Mouse (Mus musculus): ENCODE data around the gene Bod1l.

Gene Bod1l

GRCm38 (mm10) chr5:41757338-41757737, 86.8 kb downstream of the Bod1l start:
- DNase-seq: no peak

GRCm38 (mm10) chr5:41756396-41756795, 87.7 kb downstream of the Bod1l start:
- no peak for DNase-seq

GRCm38 (mm10) chr5:41755373-41755960, 88.6 kb downstream of the Bod1l start:
- no peak for DNase-seq

- no peak for DNase-seq
Measured at GRCm38 (mm10) chr5:41754836-41755235, 89.3 kb downstream of the Bod1l start.

- no peak for DNase-seq
Measured at GRCm38 (mm10) chr5:41754226-41754775, 89.8 kb downstream of the Bod1l start.

GRCm38 (mm10) chr5:41752721-41753120, 91.4 kb downstream of the Bod1l start:
- no peak for DNase-seq

- DNase-seq: no peak
Measured at GRCm38 (mm10) chr5:41744898-41745780, 99.0 kb downstream of the Bod1l start.

- no peak for DNase-seq
Measured at GRCm38 (mm10) chr5:41744234-41744633, 99.9 kb downstream of the Bod1l start.

GRCm38 (mm10) chr5:41738817-41739216, 105.3 kb downstream of the Bod1l start:
- no peak for DNase-seq
